Mouse (Mus musculus) hindbrain, embryonic 10.5 days (tissue): ENCODE data around the gene Morn2. TPM values are rescaled to one million over a fixed set of nuclear protein-coding genes. Genes with fewer than 3 reads are reported as not detected.

Source experiments
- DNase-seq: peaks from one replicate; pipeline ENCODE4 v3.0.0-alpha.2; 2017; ENCODE audit warnings: low spot score
- H3K27ac ChIP-seq: fragments of 300-500 bp; sonication (generic); 2 replicates; pipeline ENCODE4 v1.5.1; 2016; ENCODE audit warnings: mild to moderate bottlenecking, moderate library complexity
- H3K27me3 ChIP-seq: fragments of 300-500 bp; sonication (generic); 2 replicates; pipeline ENCODE4 v1.6.1; 2016; ENCODE audit warnings: mild to moderate bottlenecking; ENCODE audit not compliant: poor library complexity, insufficient read depth, severe bottlenecking
- H3K36me3 ChIP-seq: fragments of 300-500 bp; sonication (generic); 2 replicates; pipeline ENCODE4 v1.6.1; 2016; ENCODE audit warnings: mild to moderate bottlenecking, moderate library complexity
- H3K4me1 ChIP-seq: fragments of 300-500 bp; sonication (generic); replicated peaks from 2 replicates; pipeline ENCODE4 v1.6.1; 2016; ENCODE audit warnings: mild to moderate bottlenecking
- H3K4me3 ChIP-seq: fragments of 300-500 bp; sonication (generic); 2 replicates; pipeline ENCODE4 v1.5.1; 2016; ENCODE audit warnings: mild to moderate bottlenecking, moderate library complexity
- H3K9me3 ChIP-seq: fragments of 300-500 bp; sonication (generic); 2 replicates; pipeline ENCODE4 v1.6.1; 2016; ENCODE audit warnings: mild to moderate bottlenecking, moderate library complexity
- WGBS: fragments of 180-500 bp; shearing (Covaris S2); methylation state at CpG from one replicate; pipeline ENCODE4 v1.1.7; 2016; 5-methylcytosine and 5-hydroxymethylcytosine counted together
- polyA plus RNA-seq: library from polyadenylated mRNA; unstranded; fragments of >200 nt; fragmentation: Nextera tagmentation; extraction: Ambion mirVana; gene quantifications from 2 replicates; pipeline ENCODE4 v1.2.1, GENCODE M21; 2016

Gene Morn2
- polyA plus RNA-seq, 1 experiment from 2014 or later: 34.5 TPM

GRCm38 (mm10) chr17:80345277-80345676 is 55.3 kb downstream of the Morn2 start:
- H3K4me1 ChIP-seq: peaks cover 13% of the 10 kb centered on the region
- H3K9me3 ChIP-seq: peaks cover 5% of the 10 kb centered on the region; the same call in 1 of the 2 replicates
- 82% methylated on average over 4 of the region's 4 CpGs for WGBS
- no peaks in the 10 kb centered on the region for H3K27me3 ChIP-seq
- H3K36me3 ChIP-seq: no peaks in the 10 kb centered on the region
- no peak for DNase-seq
- no peak overlapping the region for H3K27ac ChIP-seq
- H3K4me3 ChIP-seq: no peak overlapping the region

- DNase-seq: peak; percentile 65
- Histone ChIP-seq H3K27ac (peak overlapping the region; percentile 53), H3K4me1 (peaks cover 13% of the 10 kb centered on the region), H3K27me3 (no peaks in the 10 kb centered on the region), H3K4me3 (no peak overlapping the region), H3K36me3 (no peaks in the 10 kb centered on the region), H3K9me3 (peaks cover 5% of the 10 kb centered on the region; the same call in 1 of the 2 replicates)
- 20% methylated on average over 11 of the region's 11 CpGs for WGBS
Observed at GRCm38 (mm10) chr17:80346591-80347125, 56.7 kb downstream of the Morn2 start.

Other genes with a start within 250 kb of the Morn2 start
- 85.6 and 92.4 TPM in 2 replicates for gene Hnrnpll, start 227.9 kb upstream of the Morn2 start, polyA plus RNA-seq
- 8.4 and 10.2 TPM in 2 replicates for gene Galm, start 162.7 kb upstream of the Morn2 start, polyA plus RNA-seq
- 651 and 806 TPM in 2 replicates for gene Srsf7, start 82.9 kb upstream of the Morn2 start, polyA plus RNA-seq
- 0.16 TPM in 2 replicates for gene Ttc39d, start 82.7 kb upstream of the Morn2 start, polyA plus RNA-seq
- 38.2 and 53.9 TPM in 2 replicates for gene Gemin6, start 65.8 kb upstream of the Morn2 start, polyA plus RNA-seq
- 17.0 and 20.3 TPM in 2 replicates for gene Dhx57, start 273 bp downstream of the Morn2 start, polyA plus RNA-seq
- 0.43 and 1.7 TPM in 2 replicates for gene Arhgef33, start 17.2 kb downstream of the Morn2 start, polyA plus RNA-seq
- gene Gm10190, start 83.3 kb downstream of the Morn2 start, polyA plus RNA-seq: 0.68 TPM in 1 of 2 replicates, not detected in the other
- gene Sos1, start 190.2 kb downstream of the Morn2 start, polyA plus RNA-seq: 3.3 and 4.3 TPM in 2 replicates